Mouse (Mus musculus): ENCODE results near the gene Ints13.
"Not testable (repeated sequence)": the region's sequence is repeated elsewhere in the genome, so short reads cannot be mapped to it uniquely, and the experiment has no call there.

The Ints13 gene

GRCm38 (mm10) chr6:146577310-146578109, at the start of gene Ints13:
Ints13 (minus strand) TSS chr6:146577835.
- peak; percentile 99 for DNase-seq (ENCODE audit: low read depth, low spot score)

GRCm38 (mm10) chr6:146616670-146617069, 39.0 kb upstream of the Ints13 start:
- DNase-seq (ENCODE audit: low read depth, low spot score): no peak

GRCm38 (mm10) chr6:146615891-146616290, 38.3 kb upstream of the Ints13 start:
- DNase-seq (ENCODE audit: low read depth, low spot score): no peak

- no peak for DNase-seq (ENCODE audit: low read depth, low spot score)
Measured at GRCm38 (mm10) chr6:146614541-146614940, 36.9 kb upstream of the Ints13 start.

- DNase-seq (ENCODE audit: low read depth, low spot score): no peak
Measured at GRCm38 (mm10) chr6:146613907-146614306, 36.3 kb upstream of the Ints13 start.

GRCm38 (mm10) chr6:146612736-146613135, 35.1 kb upstream of the Ints13 start:
- no peak for DNase-seq (ENCODE audit: low read depth, low spot score)

- DNase-seq (ENCODE audit: low read depth, low spot score): no peak
Measured at GRCm38 (mm10) chr6:146611897-146612296, 34.3 kb upstream of the Ints13 start.

- no peak for DNase-seq (ENCODE audit: low read depth, low spot score)
Measured at GRCm38 (mm10) chr6:146611385-146611784, 33.8 kb upstream of the Ints13 start.

GRCm38 (mm10) chr6:146603651-146604050, 26.0 kb upstream of the Ints13 start:
- DNase-seq (ENCODE audit: low read depth, low spot score): no peak

- DNase-seq (ENCODE audit: low read depth, low spot score): no peak
Measured at GRCm38 (mm10) chr6:146602601-146603000, 25.0 kb upstream of the Ints13 start.

- no peak for DNase-seq (ENCODE audit: low read depth, low spot score)
Measured at GRCm38 (mm10) chr6:146585134-146585533, 7.5 kb upstream of the Ints13 start.

- no peak for DNase-seq (ENCODE audit: low read depth, low spot score)
Measured at GRCm38 (mm10) chr6:146583366-146584046, 5.9 kb upstream of the Ints13 start.

- DNase-seq (ENCODE audit: low read depth, low spot score): no peak
Measured at GRCm38 (mm10) chr6:146580381-146580926, 2.8 kb upstream of the Ints13 start.

GRCm38 (mm10) chr6:146578586-146578985, 951 bp upstream of the Ints13 start:
- DNase-seq (ENCODE audit: low read depth, low spot score): peak; percentile 12

- DNase-seq (ENCODE audit: low read depth, low spot score): no peak
Measured at GRCm38 (mm10) chr6:146578111-146578531, 486 bp upstream of the Ints13 start.

GRCm38 (mm10) chr6:146576903-146577302, 732 bp downstream of the Ints13 start, which contains the start of gene Fgfr1op2:
Fgfr1op2 (plus strand) TSS chr6:146577203.
- DNase-seq (ENCODE audit: low read depth, low spot score): no peak

- DNase-seq (ENCODE audit: low read depth, low spot score): peak; percentile 11
Measured at GRCm38 (mm10) chr6:146572073-146572472, 5.6 kb downstream of the Ints13 start.

- DNase-seq (ENCODE audit: low read depth, low spot score): not testable (repeated sequence)
Measured at GRCm38 (mm10) chr6:146562461-146562860, 15.2 kb downstream of the Ints13 start.

- no peak for DNase-seq (ENCODE audit: low read depth, low spot score)
Measured at GRCm38 (mm10) chr6:146551326-146551725, 26.3 kb downstream of the Ints13 start.

GRCm38 (mm10) chr6:146550421-146550820, 27.2 kb downstream of the Ints13 start:
- no peak for DNase-seq (ENCODE audit: low read depth, low spot score)

GRCm38 (mm10) chr6:146545289-146545865, 32.3 kb downstream of the Ints13 start:
- DNase-seq (ENCODE audit: low read depth, low spot score): no peak

- DNase-seq (ENCODE audit: low read depth, low spot score): no peak
Measured at GRCm38 (mm10) chr6:146544622-146545021, 33.0 kb downstream of the Ints13 start.

Data from mesoderm, embryonic 11.5 days (tissue).